ENCODE assay signal across 8 mouse cellular contexts in genomic region chr10:61928725-61929651, GRCm38 (mm10). TPM values are rescaled to one million over a fixed set of nuclear protein-coding genes. Genes with fewer than 3 reads are reported as not detected.
A peak's percentile ranks its signal among the peaks of the same experiment; 100 is the strongest.
DNase-seq lines count a peak whose midpoint lies in the region; ATAC-seq and TF ChIP-seq lines count a peak whose summit lies in the region.

No protein-coding gene starts in this region.

- no peaks in the 10 kb centered on the region for H3K27me3 ChIP-seq in forebrain, embryonic 11.5 days (ENCODE audit: control insufficient read depth, insufficient read depth, low read length)
- H3K27me3 ChIP-seq in forebrain, embryonic 15.5 days, result no peaks in the 10 kb centered on the region
- H3K27me3 ChIP-seq in heart, embryonic 14.5 days (ENCODE audit: control insufficient read depth, insufficient read depth, low read length), result no peaks in the 10 kb centered on the region
- H3K27me3 ChIP-seq in kidney, postnatal 0 days (ENCODE audit: insufficient read depth, low read length), result no peaks in the 10 kb centered on the region

- no peak for TF ChIP-seq CTCF in kidney, postnatal 0 days (IDR thresholded peaks at IDR 0.05; ENCODE audit: low read depth)

- DNase-seq in forebrain, embryonic 11.5 days (ENCODE audit: low spot score), result peak; percentile 60
- peak; percentile 89 for DNase-seq in kidney, postnatal 0 days (ENCODE audit: low spot score)
- DNase-seq in urinary bladder, postnatal 25 days (ENCODE audit: low spot score), result no peak
- DNase-seq in testis, postnatal 10 days (ENCODE audit: low spot score), result no peak
- no peak for DNase-seq in cerebellum, adult 9-11 months

- no peak overlapping the region for H3K27ac ChIP-seq in forebrain, embryonic 11.5 days (ENCODE audit: low read depth, low read length)
- no peak overlapping the region for H3K27ac ChIP-seq in forebrain, embryonic 15.5 days (replicated peaks)
- peak overlapping the region; percentile 47 to 66; a peak in 3 of 4 replicates for H3K27ac ChIP-seq in heart, embryonic 14.5 days (replicated peaks in 1 of 2; ENCODE audit: control insufficient read depth in 1 of 2, insufficient read depth in 1 of 2, low read depth in 2 of 2, low read length in 2 of 2)
- H3K27ac ChIP-seq in kidney, postnatal 0 days, result peak overlapping the region; percentile 77

- peaks cover 4% of the 10 kb centered on the region; the same call in 1 of the 2 replicates for H3K4me1 ChIP-seq in forebrain, embryonic 11.5 days (replicated peaks; ENCODE audit: control insufficient read depth, insufficient read depth, low read length)
- 0 out of 2 replicates have a peak, but pooled peaks cover 4% of the 10 kb centered on the region for H3K4me1 ChIP-seq in forebrain, embryonic 15.5 days
- H3K4me1 ChIP-seq in heart, embryonic 14.5 days (ENCODE audit: control insufficient read depth in 2 of 2, insufficient read depth in 2 of 2, low read length in 2 of 2), result peaks cover 22 to 31% of the 10 kb centered on the region in 2 experiments
- H3K4me1 ChIP-seq in kidney, postnatal 0 days (replicated peaks; ENCODE audit: insufficient read depth, low read length), result peaks cover 17% of the 10 kb centered on the region

- H3K4me3 ChIP-seq in forebrain, embryonic 11.5 days (ENCODE audit: low read depth, low read length), result no peak overlapping the region
- H3K4me3 ChIP-seq in forebrain, embryonic 15.5 days, result no peak overlapping the region
- H3K4me3 ChIP-seq in heart, embryonic 14.5 days (ENCODE audit: control insufficient read depth in 1 of 2, insufficient read depth in 1 of 2, low read depth in 1 of 2, low read length in 2 of 2), result peak overlapping the region in 1 of 2 experiments; percentile 21; a peak in 2 of 4 replicates
- no peak overlapping the region for H3K4me3 ChIP-seq in kidney, postnatal 0 days (replicated peaks; ENCODE audit: low read depth, low read length)

- no peak overlapping the region for H3K9ac ChIP-seq in forebrain, embryonic 11.5 days (ENCODE audit: low read length)
- H3K9ac ChIP-seq in forebrain, embryonic 15.5 days (replicated peaks), result no peak overlapping the region
- peak overlapping the region; percentile 54 for H3K9ac ChIP-seq in heart, embryonic 14.5 days (ENCODE audit: low read length)
- H3K9ac ChIP-seq in kidney, postnatal 0 days (ENCODE audit: low read depth, low read length), result no peak overlapping the region

- WGBS in forebrain, embryonic 11.5 days, result 18% methylated on average over 24 of the region's 24 CpGs
- WGBS in forebrain, embryonic 15.5 days, result 21% methylated on average over 24 of the region's 24 CpGs
- WGBS in heart, embryonic 14.5 days, result 7% methylated on average over 24 of the region's 24 CpGs
- 5% methylated on average over 24 of the region's 24 CpGs for WGBS in kidney, postnatal 0 days

- peak overlapping the region; percentile 29; the same call in 1 of the 2 replicates for H3K4me2 ChIP-seq in forebrain, embryonic 11.5 days (ENCODE audit: low read depth, low read length, severe bottlenecking)
- no peak overlapping the region for H3K4me2 ChIP-seq in forebrain, embryonic 15.5 days (replicated peaks)
- peak overlapping the region; percentile 57 for H3K4me2 ChIP-seq in heart, embryonic 14.5 days (ENCODE audit: low read length)
- H3K4me2 ChIP-seq in kidney, postnatal 0 days (ENCODE audit: low read length), result peak overlapping the region; percentile 8

- ATAC-seq in forebrain, embryonic 11.5 days (replicated peaks; ENCODE audit: low FRiP score), result no peak
- no peak for ATAC-seq in forebrain, embryonic 15.5 days (replicated peaks)
- ATAC-seq in heart, embryonic 14.5 days (ENCODE audit: insufficient number of reproducible peaks, insufficient read depth, low FRiP score, low read depth), result peak; percentile 82
- peak; percentile 77 for ATAC-seq in kidney, postnatal 0 days (replicated peaks; ENCODE audit: low FRiP score, low read depth)
- ATAC-seq in megakaryocyte-erythroid progenitor cell, adult 5-6 weeks (replicated peaks; ENCODE audit: low FRiP score, low TSS enrichment, poor library complexity, severe bottlenecking), result 0 out of 2 replicates have a peak, but pooled peaks have one; percentile 30

- H3K9me3 ChIP-seq in forebrain, embryonic 11.5 days (ENCODE audit: control insufficient read depth, low read length), result no peaks in the 10 kb centered on the region
- no peaks in the 10 kb centered on the region for H3K9me3 ChIP-seq in forebrain, embryonic 15.5 days
- H3K9me3 ChIP-seq in heart, embryonic 14.5 days (ENCODE audit: control insufficient read depth, low read length), result no peaks in the 10 kb centered on the region
- H3K9me3 ChIP-seq in kidney, postnatal 0 days (replicated peaks; ENCODE audit: low read length), result no peaks in the 10 kb centered on the region

- H3K36me3 ChIP-seq in forebrain, embryonic 11.5 days (ENCODE audit: control insufficient read depth, insufficient read depth, low read length), result no peaks in the 10 kb centered on the region
- H3K36me3 ChIP-seq in forebrain, embryonic 15.5 days, result no peaks in the 10 kb centered on the region
- H3K36me3 ChIP-seq in heart, embryonic 14.5 days (ENCODE audit: control insufficient read depth, insufficient read depth, low read length), result no peaks in the 10 kb centered on the region
- no peaks in the 10 kb centered on the region for H3K36me3 ChIP-seq in kidney, postnatal 0 days (ENCODE audit: insufficient read depth, low read length)

RNA-seq across cellular contexts. Expression of gene Col13a1, which starts 49.9 kb away (rescaled TPM):
- polyA plus RNA-seq in forebrain, embryonic 11.5 days (2014; fragmentation: Nextera tagmentation; extraction: Ambion mirVana), result 1.1 and 1.2 TPM in 2 replicates
- polyA plus RNA-seq in forebrain, embryonic 15.5 days (2015; fragmentation: Nextera tagmentation; extraction: Ambion mirVana), result 0.78 and 1.1 TPM in 2 replicates
- 6.3 and 9.5 TPM in 2 replicates for polyA plus RNA-seq in heart, embryonic 14.5 days (2014; fragmentation: Nextera tagmentation; extraction: Ambion mirVana)
- polyA plus RNA-seq in kidney, postnatal 0 days (2015; fragmentation: Nextera tagmentation; extraction: Ambion mirVana), result 5.8 and 7.3 TPM in 2 replicates
- total RNA-seq in megakaryocyte-erythroid progenitor cell, adult 5-6 weeks (2014; fragmentation: Nextera tagmentation), result not detected in 2 replicates
- total RNA-seq in megakaryocyte-erythroid progenitor cell, adult 5-6 weeks (2017), result not detected in 2 replicates

Comparison
In these comparisons a context has a peak if more than half of its experiments do, and no peak if none do; other contexts are left out.
1. ATAC-seq: peak in heart, embryonic 14.5 days (single experiment), kidney, postnatal 0 days (single experiment) and megakaryocyte-erythroid progenitor cell, adult 5-6 weeks (single experiment); none in forebrain, embryonic 11.5 days (single experiment) and forebrain, embryonic 15.5 days (single experiment).
2. DNase-seq: peak in forebrain, embryonic 11.5 days (single experiment) and kidney, postnatal 0 days (single experiment); none in urinary bladder, postnatal 25 days (single experiment), testis, postnatal 10 days (single experiment) and cerebellum, adult 9-11 months (single experiment).
3. H3K27ac ChIP-seq: peak in heart, embryonic 14.5 days (2 of 2) and kidney, postnatal 0 days (single experiment); none in forebrain, embryonic 11.5 days (single experiment) and forebrain, embryonic 15.5 days (single experiment).